Mouse (Mus musculus): ENCODE data around the gene Ube3b.

The Ube3b gene

GRCm38 (mm10) chr5:114373581-114373980 lies 6.8 kb upstream of the Ube3b start:
- no peak for DNase-seq (ENCODE audit: low spot score in 2 of 2)

GRCm38 (mm10) chr5:114374409-114375213 lies 5.8 kb upstream of the Ube3b start:
- peak in 1 of 2 experiments; percentile 26 for DNase-seq (ENCODE audit: low spot score in 2 of 2)

- DNase-seq (ENCODE audit: low spot score in 2 of 2): no peak
Measured at GRCm38 (mm10) chr5:114378177-114378920, 2.1 kb upstream of the Ube3b start.

- DNase-seq (ENCODE audit: low spot score in 2 of 2): no peak
Measured at GRCm38 (mm10) chr5:114378936-114379335, 1.5 kb upstream of the Ube3b start.

- peak in 1 of 2 experiments; percentile 19 for DNase-seq (ENCODE audit: low spot score in 2 of 2)
Measured at GRCm38 (mm10) chr5:114379763-114380162, 644 bp upstream of the Ube3b start.

- no peak for DNase-seq (ENCODE audit: low spot score in 2 of 2)
Measured at GRCm38 (mm10) chr5:114381013-114381351, 575 bp downstream of the Ube3b start.

- DNase-seq (ENCODE audit: low spot score in 2 of 2): peak in 1 of 2 experiments; percentile 67
Measured at GRCm38 (mm10) chr5:114383184-114383904, 2.9 kb downstream of the Ube3b start.

GRCm38 (mm10) chr5:114384448-114384847 lies 4.0 kb downstream of the Ube3b start:
- DNase-seq (ENCODE audit: low spot score in 2 of 2): no peak

GRCm38 (mm10) chr5:114393169-114393568 lies 12.8 kb downstream of the Ube3b start:
- no peak for DNase-seq (ENCODE audit: low spot score in 2 of 2)

- no peak for DNase-seq (ENCODE audit: low spot score in 2 of 2)
Measured at GRCm38 (mm10) chr5:114406592-114406991, 26.2 kb downstream of the Ube3b start.

- DNase-seq (ENCODE audit: low spot score in 2 of 2): no peak
Measured at GRCm38 (mm10) chr5:114407269-114407668, 26.9 kb downstream of the Ube3b start.

- DNase-seq (ENCODE audit: low spot score in 2 of 2): no peak
Measured at GRCm38 (mm10) chr5:114407810-114408209, 27.4 kb downstream of the Ube3b start.

- no peak for DNase-seq (ENCODE audit: low spot score in 2 of 2)
Measured at GRCm38 (mm10) chr5:114408846-114409245, 28.4 kb downstream of the Ube3b start.

GRCm38 (mm10) chr5:114410429-114410828 lies 30.0 kb downstream of the Ube3b start:
- DNase-seq (ENCODE audit: low spot score in 2 of 2): no peak

- no peak for DNase-seq (ENCODE audit: low spot score in 2 of 2)
Measured at GRCm38 (mm10) chr5:114412361-114412998, 32.1 kb downstream of the Ube3b start.

- DNase-seq (ENCODE audit: low spot score in 2 of 2): no peak
Measured at GRCm38 (mm10) chr5:114413067-114413735, 32.8 kb downstream of the Ube3b start.

- DNase-seq (ENCODE audit: low spot score in 2 of 2): no peak
Measured at GRCm38 (mm10) chr5:114415606-114416005, 35.2 kb downstream of the Ube3b start.

- DNase-seq (ENCODE audit: low spot score in 2 of 2): no peak
Measured at GRCm38 (mm10) chr5:114416855-114417254, 36.4 kb downstream of the Ube3b start.

- peak in 1 of 2 experiments; percentile 10 for DNase-seq (ENCODE audit: low spot score in 2 of 2)
Measured at GRCm38 (mm10) chr5:114418541-114418940, 38.1 kb downstream of the Ube3b start.

- no peak for DNase-seq (ENCODE audit: low spot score in 2 of 2)
Measured at GRCm38 (mm10) chr5:114421561-114422298, 41.3 kb downstream of the Ube3b start.

- no peak for DNase-seq (ENCODE audit: low spot score in 2 of 2)
Measured at GRCm38 (mm10) chr5:114422591-114422990, 42.2 kb downstream of the Ube3b start.
